Mouse (Mus musculus) spleen, adult 10 weeks (tissue): ENCODE data around the gene Gm14085. TPM values are rescaled to one million over a fixed set of nuclear protein-coding genes. Genes with fewer than 3 reads are reported as not detected.

Source experiments
- polyA plus RNA-seq: library from polyadenylated mRNA; stranded (reverse); fragments of 350-450 nt; fragmentation: Illumina TruSeq; extraction: RNeasy Lipid Tissue Mini Kit (QIAGEN cat#74804); gene quantifications from one replicate; pipeline ENCODE4 v1.2.3, GENCODE M21; 2015; ENCODE audit warnings: low replicate concordance; ENCODE audit not compliant: insufficient read depth

The Gm14085 gene
- polyA plus RNA-seq, result 15.0 TPM

GRCm38 (mm10) chr2:122484641-122485040 is at the start of gene Gm14085:
TSS of gene Gm14085 (plus strand) at chr2:122484941.

Other genes with a start within 250 kb of the Gm14085 start
- gene Duox2, start 186.5 kb upstream of the Gm14085 start, polyA plus RNA-seq, result not detected
- not detected for gene Duoxa2, start 186.0 kb upstream of the Gm14085 start, polyA plus RNA-seq
- gene Duoxa1, start 171.2 kb upstream of the Gm14085 start, polyA plus RNA-seq, result not detected
- gene Duox1, start 169.3 kb upstream of the Gm14085 start, polyA plus RNA-seq, result not detected
- 1.1 TPM for gene Shf, start 115.8 kb upstream of the Gm14085 start, polyA plus RNA-seq
- gene Slc28a2, start 58.5 kb upstream of the Gm14085 start, polyA plus RNA-seq, result 162 TPM
- gene Gatm, start 126.4 kb downstream of the Gm14085 start, polyA plus RNA-seq, result 25.4 TPM
- gene AA467197, start 152.0 kb downstream of the Gm14085 start, polyA plus RNA-seq, result 0.61 TPM
- gene Slc30a4, start 217.7 kb downstream of the Gm14085 start, polyA plus RNA-seq, result 17.9 TPM